ENCODE assay signal across 8 mouse cellular contexts in the genomic region with DNA sequence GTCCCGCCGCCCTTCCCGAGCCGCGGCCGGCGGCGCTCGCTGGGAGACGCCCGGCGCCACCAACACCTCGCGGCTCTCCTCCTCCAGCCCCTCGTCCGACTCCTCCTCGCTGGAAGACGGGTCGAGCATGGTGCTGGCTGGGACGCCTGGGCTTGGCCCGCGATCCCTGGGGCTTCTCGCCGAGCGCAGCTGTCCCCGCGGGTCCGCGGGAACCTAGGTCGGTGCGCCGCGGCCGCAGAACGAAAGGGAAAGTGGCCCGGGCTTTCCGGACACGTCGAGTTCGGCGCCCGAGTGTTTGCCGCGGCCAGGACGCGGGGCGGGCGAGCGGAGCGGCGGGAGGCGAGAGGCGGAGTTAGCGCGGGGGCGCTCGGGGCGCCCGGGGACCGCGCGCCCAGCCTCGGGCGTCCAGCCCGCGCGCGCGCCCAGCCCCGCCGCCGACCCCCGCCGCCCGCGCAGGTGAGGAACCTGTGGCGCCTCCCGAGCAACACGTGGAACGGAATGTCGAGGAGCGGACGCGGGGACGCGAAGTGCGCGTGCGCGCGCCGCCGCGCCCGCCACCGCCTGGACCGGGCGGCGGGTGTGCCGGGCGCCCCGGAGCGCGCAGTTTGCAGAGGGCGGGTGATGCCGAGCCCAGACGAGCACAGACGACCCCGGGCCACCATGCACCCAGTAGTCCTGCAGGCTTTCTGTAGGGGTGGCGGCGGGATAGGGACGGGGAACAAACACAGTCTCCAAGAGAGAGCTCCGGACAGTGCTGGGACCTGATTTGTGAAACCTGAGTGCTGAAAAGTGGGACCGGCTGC. TPM values are rescaled to one million over a fixed set of nuclear protein-coding genes. Genes with fewer than 3 reads are reported as not detected.
DNase-seq lines count a peak whose midpoint lies in the region; ATAC-seq and TF ChIP-seq lines count a peak whose summit lies in the region.

TSS of gene Cadps2 (minus strand) at position 413 of the 803 bp plus-strand sequence.

- peak; percentile 45 to 53 for DNase-seq in left cerebral cortex, adult 18-20 months (ENCODE audit: low spot score in 2 of 2)
- DNase-seq in left cerebral cortex, adult 11 months (ENCODE audit: low spot score), result no peak
- DNase-seq in embryo, embryonic 11 days, result peak; percentile 70
- peak; percentile 69 to 70 for DNase-seq in heart, adult 18-20 months
- peak; percentile 69 for DNase-seq in midbrain, embryonic 10.5 days (ENCODE audit: low spot score)

- H3K9ac ChIP-seq in intestine, postnatal 0 days (ENCODE audit: low read depth, low read length), result peak within 1 kb of the TSS; percentile 62
- peak within 1 kb of the TSS; percentile 67 for H3K9ac ChIP-seq in limb, embryonic 12.5 days (replicated peaks)

- no peak; the same call in 1 of the 2 replicates for TF ChIP-seq POLR2A in small intestine, adult 2 months (IDR thresholded peaks at IDR 0.05; ENCODE audit: low read depth, low read length)

- no peak for TF ChIP-seq CTCF in intestine, postnatal 0 days (IDR thresholded peaks at IDR 0.05; ENCODE audit: low read depth)
- no peak for TF ChIP-seq CTCF in small intestine, adult 2 months (IDR thresholded peaks at IDR 0.05; ENCODE audit: extremely low read depth, insufficient read length, insufficient replicate concordance, low read depth, low read length)

- WGBS in intestine, postnatal 0 days, result under 1% methylated on average over 107 of the region's 114 CpGs
- under 1% methylated on average over 114 of the region's 114 CpGs for WGBS in limb, embryonic 12.5 days
- WGBS in midbrain, embryonic 10.5 days, result under 1% methylated on average over 103 of the region's 114 CpGs
- WGBS in small intestine, adult 2 months, result under 1% methylated on average over 114 of the region's 114 CpGs

- H3K4me3 ChIP-seq in intestine, postnatal 0 days (ENCODE audit: low read depth, low read length), result peak within 1 kb of the TSS; percentile 68
- H3K4me3 ChIP-seq in limb, embryonic 12.5 days (replicated peaks), result peak within 1 kb of the TSS; percentile 68
- H3K4me3 ChIP-seq in midbrain, embryonic 10.5 days, result peak within 1 kb of the TSS; percentile 76
- H3K4me3 ChIP-seq in small intestine, adult 2 months (ENCODE audit: low read depth, low read length), result peak within 1 kb of the TSS; percentile 97

- H3K9me3 ChIP-seq in intestine, postnatal 0 days (ENCODE audit: control insufficient read depth), result no peaks in the 10 kb centered on the region
- no peaks in the 10 kb centered on the region for H3K9me3 ChIP-seq in limb, embryonic 12.5 days
- no peaks in the 10 kb centered on the region for H3K9me3 ChIP-seq in midbrain, embryonic 10.5 days (replicated peaks)

- peak; percentile 86 for ATAC-seq in intestine, postnatal 0 days
- ATAC-seq in limb, embryonic 12.5 days (ENCODE audit: insufficient number of reproducible peaks, insufficient read depth, low FRiP score, low TSS enrichment, low read depth), result peak; percentile 83

- peak within 1 kb of the TSS; percentile 92 for H3K4me2 ChIP-seq in intestine, postnatal 0 days (replicated peaks; ENCODE audit: low read depth)
- peak within 1 kb of the TSS; percentile 85 for H3K4me2 ChIP-seq in limb, embryonic 12.5 days

- H3K36me3 ChIP-seq in intestine, postnatal 0 days (ENCODE audit: control insufficient read depth, insufficient read depth), result no peaks in the 10 kb centered on the region
- no peaks in the 10 kb centered on the region for H3K36me3 ChIP-seq in limb, embryonic 12.5 days
- H3K36me3 ChIP-seq in midbrain, embryonic 10.5 days, result no peaks in the 10 kb centered on the region
- H3K36me3 ChIP-seq in small intestine, adult 2 months (ENCODE audit: control insufficient read depth, insufficient read depth, low read length), result no peaks in the 10 kb centered on the region

- H3K27me3 ChIP-seq in intestine, postnatal 0 days (replicated peaks; ENCODE audit: control insufficient read depth, insufficient read depth, low read length), result peaks cover 13% of the 10 kb centered on the region
- peaks cover 32% of the 10 kb centered on the region for H3K27me3 ChIP-seq in limb, embryonic 12.5 days
- peaks cover 46% of the 10 kb centered on the region for H3K27me3 ChIP-seq in midbrain, embryonic 10.5 days (ENCODE audit: low read depth, poor library complexity, severe bottlenecking)
- H3K27me3 ChIP-seq in small intestine, adult 2 months (ENCODE audit: control insufficient read depth, insufficient read depth, low read length), result no peaks in the 10 kb centered on the region

- H3K27ac ChIP-seq in intestine, postnatal 0 days (ENCODE audit: low read depth, low read length), result peak within 1 kb of the TSS; percentile 21; the same call in 1 of the 2 replicates
- H3K27ac ChIP-seq in limb, embryonic 12.5 days, result no peak within 1 kb of the TSS
- H3K27ac ChIP-seq in midbrain, embryonic 10.5 days (replicated peaks), result peak within 1 kb of the TSS; percentile 80
- H3K27ac ChIP-seq in small intestine, adult 2 months (ENCODE audit: insufficient read depth, low read depth, low read length), result peak within 1 kb of the TSS; percentile 82

- H3K4me1 ChIP-seq in intestine, postnatal 0 days (replicated peaks; ENCODE audit: control insufficient read depth, insufficient read depth, low read length), result no peaks in the 10 kb centered on the region
- peaks cover 5% of the 10 kb centered on the region for H3K4me1 ChIP-seq in limb, embryonic 12.5 days (replicated peaks)
- peaks cover 16% of the 10 kb centered on the region for H3K4me1 ChIP-seq in midbrain, embryonic 10.5 days
- H3K4me1 ChIP-seq in small intestine, adult 2 months (ENCODE audit: control insufficient read depth, insufficient read depth, insufficient read length, low read length), result no peaks in the 10 kb centered on the region

RNA-seq across cellular contexts. Expression of gene Cadps2, which starts in this region (rescaled TPM):
- 10 to 100 TPM; 79.1 to 85.6 TPM for total RNA-seq in left cerebral cortex, adult 18-20 months (2021)
- 1 to 10 TPM; 1.9 to 2.1 TPM for total RNA-seq in heart, adult 18-20 months (2021)
- 1.3 and 1.6 TPM in 2 replicates for polyA plus RNA-seq in intestine, postnatal 0 days (2015; fragmentation: Nextera tagmentation; extraction: Ambion mirVana)
- 4.8 and 5.8 TPM in 2 replicates for polyA plus RNA-seq in limb, embryonic 12.5 days (2016; fragmentation: Nextera tagmentation; extraction: Ambion mirVana)
- 1.1 and 1.4 TPM in 2 replicates for polyA plus RNA-seq in midbrain, embryonic 10.5 days (2016; fragmentation: Nextera tagmentation; extraction: Ambion mirVana)
- 2.3 and 3.6 TPM in 2 replicates for polyA plus RNA-seq in small intestine, adult 2 months (2012; rRNA removed)

Comparison
In these comparisons a context has a peak if more than half of its experiments do, and no peak if none do; other contexts are left out.
1. RNA of gene Cadps2 (total RNA-seq): 79.1 to 85.6 TPM in left cerebral cortex, adult 18-20 months; 1.9 to 2.1 TPM in heart, adult 18-20 months; every median in the first group is over 10 times any median in the second.
2. Peak in every context shown above with its lines, with median percentiles within 50 percentile points of each other: H3K4me3 ChIP-seq.